Mouse (Mus musculus): ENCODE results near the gene Rab14. TPM values are rescaled to one million over a fixed set of nuclear protein-coding genes. Genes with fewer than 3 reads are reported as not detected.

The Rab14 gene
- total RNA-seq, 2 experiments from 2014 or later = 237 to 248 TPM

DNA sequence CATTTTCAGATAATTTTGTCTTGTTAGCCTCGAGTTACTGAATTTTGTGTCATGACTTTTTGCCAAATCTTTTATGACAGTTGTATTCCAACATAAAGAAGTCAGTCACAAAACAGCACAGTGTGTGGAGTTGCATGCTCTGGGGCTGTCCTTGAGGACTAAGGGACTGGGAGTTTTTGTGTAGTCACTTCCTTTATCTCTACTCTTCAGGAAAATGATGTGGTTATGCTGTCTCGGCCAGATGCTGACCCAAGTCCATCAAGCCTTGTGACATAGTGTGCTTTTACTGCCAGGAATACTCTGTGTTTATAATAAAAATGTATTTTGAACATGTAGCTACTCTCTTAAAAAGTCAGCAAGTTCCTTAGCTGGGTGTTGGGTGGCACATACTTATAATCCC is 43.9 kb downstream of the Rab14 start:
- DNase-seq (ENCODE audit: low spot score in 2 of 2) = no peak

GRCm38 (mm10) chr2:35153844-35154554 is 46.9 kb downstream of the Rab14 start:
- DNase-seq (ENCODE audit: low spot score in 2 of 2) = no peak

DNA sequence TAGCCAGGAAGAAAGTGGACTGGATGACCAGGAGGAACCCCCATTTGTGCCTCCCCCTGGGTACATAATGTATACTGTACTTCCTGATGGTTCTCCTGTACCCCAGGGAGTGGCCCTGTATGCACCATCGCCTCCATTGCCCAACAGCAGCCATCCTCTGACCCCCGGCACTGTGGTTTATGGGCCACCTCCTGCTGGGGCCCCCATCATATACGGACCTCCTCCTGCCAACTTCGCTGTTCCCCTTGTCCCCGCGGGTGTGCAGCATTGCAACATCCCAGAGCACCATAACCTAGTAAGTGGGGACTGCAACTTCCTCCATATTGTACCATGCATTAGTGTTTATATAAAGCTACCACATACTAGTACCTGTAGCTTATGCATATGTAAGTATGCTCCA is 47.7 kb downstream of the Rab14 start:
- no peak for DNase-seq (ENCODE audit: low spot score in 2 of 2)

GRCm38 (mm10) chr2:35151303-35151882 is 49.5 kb downstream of the Rab14 start:
- DNase-seq (ENCODE audit: low spot score in 2 of 2) = no peak

- no peak for DNase-seq (ENCODE audit: low spot score in 2 of 2)
These were observed 52.1 kb downstream of the Rab14 start for GRCm38 (mm10) chr2:35148806-35149205.

DNA sequence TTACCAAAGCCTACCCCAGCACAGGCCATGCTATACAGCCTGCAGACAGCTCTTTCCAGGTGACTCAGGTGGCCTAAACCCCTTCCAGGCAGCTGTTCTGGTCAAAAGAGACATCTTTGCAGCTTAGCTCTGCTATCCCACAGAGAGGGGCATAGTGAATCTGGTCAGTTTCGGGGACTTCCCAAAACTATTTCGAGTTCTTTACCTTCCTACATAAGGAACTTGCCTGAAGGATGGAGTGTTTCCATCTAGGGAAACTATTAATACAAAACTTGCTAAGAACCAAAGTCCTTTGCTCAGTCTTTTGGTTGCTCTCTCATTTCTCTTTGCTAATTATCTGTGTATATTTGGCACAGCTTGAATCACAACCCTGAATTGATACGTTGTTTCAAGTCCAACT is 59.2 kb downstream of the Rab14 start:
- no peak for DNase-seq (ENCODE audit: low spot score in 2 of 2)

- no peak for DNase-seq (ENCODE audit: low spot score in 2 of 2)
These were observed 62.3 kb downstream of the Rab14 start for GRCm38 (mm10) chr2:35138576-35138975.

GRCm38 (mm10) chr2:35133891-35134290 is 67.0 kb downstream of the Rab14 start:
- no peak for DNase-seq (ENCODE audit: low spot score in 2 of 2)

DNA sequence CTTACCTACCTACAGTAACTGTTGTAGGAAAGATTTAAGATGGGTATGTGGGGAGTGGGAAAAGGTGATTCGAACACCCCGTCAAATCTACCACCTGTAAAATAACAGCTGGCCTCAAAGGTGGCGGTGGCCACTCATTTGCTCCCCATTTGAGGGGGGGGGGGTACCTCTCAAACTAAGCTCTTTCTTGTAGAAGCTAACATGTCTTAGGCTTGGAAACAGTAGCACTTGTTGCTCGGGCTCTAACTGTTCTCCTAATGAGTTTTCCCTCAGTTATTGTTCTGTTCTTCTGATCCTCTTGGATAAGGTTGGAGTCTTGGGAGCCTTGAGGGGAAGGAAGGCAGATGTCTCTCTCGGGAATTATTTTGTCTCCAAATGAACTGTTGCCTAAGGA is 68.3 kb downstream of the Rab14 start:
- no peak for DNase-seq (ENCODE audit: low spot score in 2 of 2)

- peak; percentile 89 to 99 for DNase-seq (ENCODE audit: low spot score in 2 of 2)
These were observed 68.8 kb downstream of the Rab14 start for GRCm38 (mm10) chr2:35131991-35132661.

DNA sequence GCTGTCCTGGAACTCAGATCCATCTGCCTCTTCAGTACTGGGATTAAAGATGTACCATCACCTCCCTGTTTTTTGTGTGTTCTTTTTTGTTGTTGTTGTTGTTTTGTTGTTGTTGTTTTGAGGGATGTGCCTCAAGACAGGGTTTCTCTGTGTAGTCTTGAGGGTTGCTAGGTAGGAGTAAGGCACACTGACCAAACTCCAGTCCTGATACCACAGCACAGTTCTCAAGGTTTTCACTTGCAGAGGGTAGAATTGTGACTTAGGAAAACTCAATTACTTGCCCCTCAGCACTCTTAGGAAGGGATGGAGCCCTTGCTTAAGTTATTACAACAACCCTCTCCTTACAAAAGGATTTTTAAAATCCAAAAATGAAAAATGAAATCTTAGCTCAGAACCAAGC is 69.4 kb downstream of the Rab14 start:
- DNase-seq (ENCODE audit: low spot score in 2 of 2) = no peak

Other genes starting within 250 kb of the Rab14 start
- 1 to 10 TPM; 4.5 to 6.2 TPM for gene Traf1, start 239.3 kb downstream of the Rab14 start, total RNA-seq (2021)
- under 1 TPM in 1 of 2 experiments, not detected in 1; 0.41 TPM for gene Hc, start 139.7 kb downstream of the Rab14 start, total RNA-seq (2021)
- under 1 TPM in 1 of 2 experiments, not detected in 1; 0.25 TPM for gene AI182371, start 99.6 kb downstream of the Rab14 start, total RNA-seq (2021)
- 1 to 10 TPM; 9.1 to 10.0 TPM for gene Cntrl, start 91.6 kb downstream of the Rab14 start, total RNA-seq (2021)
- 10 to 100 TPM; 45.0 to 49.4 TPM for gene Gsn, start 55.3 kb upstream of the Rab14 start, total RNA-seq (2021)
- gene Stom, start 135.9 kb upstream of the Rab14 start, total RNA-seq (2021) = 10 to 100 TPM in 1 of 2 experiments, 1 to 10 TPM in 1; 8.3 to 10.2 TPM
- gene 4930568D16Rik, start 166.6 kb upstream of the Rab14 start, total RNA-seq (2021) = not detected
- not detected for gene 4930402F06Rik, start 196.1 kb upstream of the Rab14 start, total RNA-seq (2021)